Comparison of ENCODE assay signal across 9 mouse cellular contexts in genomic region chr19:24194216-24194615, GRCm38 (mm10). TPM values are rescaled to one million over a fixed set of nuclear protein-coding genes. Genes with fewer than 3 reads are reported as not detected.
DNase-seq lines count a peak whose midpoint lies in the region; ATAC-seq and TF ChIP-seq lines count a peak whose summit lies in the region.
"Had no signal": no experiment of that assay in that cellular context is flagged by ENCODE, and none has a peak within 500 bp of the region (broad histone marks: within the 10 kb centered on the region; RNA-seq: fewer than 3 reads in every experiment).

No protein-coding gene starts in this region.

- no peak overlapping the region for H3K9ac ChIP-seq in kidney, postnatal 0 days (ENCODE audit: low read depth, low read length)
- no peak overlapping the region for H3K9ac ChIP-seq in kidney, embryonic 14.5 days (ENCODE audit: low read depth, low read length)

- peak; percentile 59 for TF ChIP-seq CTCF in kidney, postnatal 0 days (IDR thresholded peaks at IDR 0.05; ENCODE audit: low read depth)

- no peaks in the 10 kb centered on the region for H3K36me3 ChIP-seq in kidney, postnatal 0 days (ENCODE audit: insufficient read depth, low read length)
- no peaks in the 10 kb centered on the region for H3K36me3 ChIP-seq in kidney, embryonic 14.5 days (ENCODE audit: control insufficient read depth, insufficient read depth, low read length)

- WGBS in kidney, postnatal 0 days: 99% methylated on average over 4 of the region's 4 CpGs
- WGBS in kidney, embryonic 14.5 days: 96% methylated on average over 4 of the region's 4 CpGs

- no peaks in the 10 kb centered on the region for H3K9me3 ChIP-seq in kidney, postnatal 0 days (replicated peaks; ENCODE audit: low read length)
- H3K9me3 ChIP-seq in kidney, embryonic 14.5 days (ENCODE audit: control insufficient read depth, low read length): peaks cover 6% of the 10 kb centered on the region; the same call in 1 of the 2 replicates

- H3K27ac ChIP-seq in kidney, postnatal 0 days: no peak overlapping the region
- no peak overlapping the region for H3K27ac ChIP-seq in kidney, embryonic 14.5 days (ENCODE audit: low read depth, low read length)

- no peak overlapping the region for H3K4me2 ChIP-seq in kidney, postnatal 0 days (ENCODE audit: low read length)
- H3K4me2 ChIP-seq in kidney, embryonic 14.5 days (replicated peaks; ENCODE audit: low read depth, low read length): no peak overlapping the region

- ATAC-seq in kidney, postnatal 0 days (replicated peaks; ENCODE audit: low FRiP score, low read depth): no peak
- ATAC-seq in kidney, embryonic 14.5 days (ENCODE audit: low FRiP score, low TSS enrichment): no peak

- no peak overlapping the region for H3K4me3 ChIP-seq in kidney, postnatal 0 days (replicated peaks; ENCODE audit: low read depth, low read length)
- no peak overlapping the region for H3K4me3 ChIP-seq in kidney, embryonic 14.5 days (ENCODE audit: low read length)
- H3K4me3 ChIP-seq: myocyte had no signal

- H3K4me1 ChIP-seq in kidney, postnatal 0 days (replicated peaks; ENCODE audit: insufficient read depth, low read length): no peaks in the 10 kb centered on the region
- H3K4me1 ChIP-seq in kidney, embryonic 14.5 days (ENCODE audit: control insufficient read depth, insufficient read depth, low read length): no peaks in the 10 kb centered on the region

- no peak for DNase-seq in kidney, postnatal 0 days (ENCODE audit: low spot score)
- peak; percentile 58 to 59 for DNase-seq in B cell, adult 2 months
- DNase-seq in ES-CJ7 (ENCODE audit: low read depth, low spot score): peak; percentile 77
- DNase-seq in naive thymus-derived CD4-positive, alpha-beta T cell, adult 2 months (ENCODE audit: low read depth): peak; percentile 10
- no peak for DNase-seq in spleen, postnatal 14 days (ENCODE audit: low spot score in 2 of 2)
- no peak for DNase-seq in urinary bladder, postnatal 4 days (ENCODE audit: low spot score in 2 of 2)
- DNase-seq: gastrocnemius, postnatal 14 days had no signal

- H3K27me3 ChIP-seq in kidney, postnatal 0 days (ENCODE audit: insufficient read depth, low read length): no peaks in the 10 kb centered on the region
- H3K27me3 ChIP-seq in kidney, embryonic 14.5 days (ENCODE audit: control insufficient read depth, insufficient read depth, low read length): no peaks in the 10 kb centered on the region

RNA-seq across cellular contexts. Expression of gene Tjp2, which starts 30.6 kb away (rescaled TPM):
- 24.9 and 25.5 TPM in 2 replicates for polyA plus RNA-seq in kidney, postnatal 0 days (2015; fragmentation: Nextera tagmentation; extraction: Ambion mirVana)
- polyA plus RNA-seq in kidney, embryonic 14.5 days (2014; fragmentation: Nextera tagmentation; extraction: Ambion mirVana): 18.3 and 34.9 TPM in 2 replicates

Comparison
In these comparisons a context has a peak if more than half of its experiments do, and no peak if none do; other contexts are left out.
1. DNase-seq: peak in B cell, adult 2 months (2 of 2), ES-CJ7 (single experiment) and naive thymus-derived CD4-positive, alpha-beta T cell, adult 2 months (single experiment); none in kidney, postnatal 0 days (single experiment), spleen, postnatal 14 days (0 of 2) and urinary bladder, postnatal 4 days (0 of 2).